Mouse (Mus musculus): ENCODE data around the gene Acot6. TPM values are rescaled to one million over a fixed set of nuclear protein-coding genes. Genes with fewer than 3 reads are reported as not detected.

The Acot6 gene
- polyA plus RNA-seq (2017; shearing (Covaris generic)): 2.6 TPM

GRCm38 (mm10) chr12:84100604-84101492 lies at the start of gene Acot6:
Acot6 (plus strand) TSS chr12:84100654.

DNA sequence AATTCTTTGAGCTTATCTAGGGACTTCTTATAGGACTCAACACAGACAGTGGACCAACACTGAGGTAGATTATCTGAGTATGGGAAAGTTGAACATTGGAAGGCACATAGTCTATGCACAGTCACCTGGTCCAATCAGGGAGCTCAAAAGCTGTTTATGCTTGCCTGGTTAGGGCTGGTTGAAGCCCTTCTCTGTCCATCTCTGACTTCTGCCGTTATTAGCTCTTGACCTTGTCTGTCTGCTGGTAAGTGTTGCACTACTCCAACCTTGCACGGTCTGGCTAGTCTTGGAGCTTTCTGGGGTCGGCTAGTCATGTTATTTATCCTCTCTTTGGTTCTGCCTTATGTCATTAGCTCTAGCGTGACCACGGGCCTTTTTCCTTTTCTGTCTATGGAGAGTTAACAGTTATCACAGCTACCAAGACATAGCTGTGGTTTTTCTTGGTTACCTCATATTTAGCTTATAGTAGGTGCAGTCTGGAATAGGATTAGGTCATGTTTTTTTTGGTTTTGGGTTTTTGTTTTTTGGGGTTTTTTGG lies 48.4 kb upstream of the Acot6 start, which contains the start of gene Acot3:
TSS of gene Acot3 (plus strand) at position 208 of the 538 bp plus-strand sequence.

DNA sequence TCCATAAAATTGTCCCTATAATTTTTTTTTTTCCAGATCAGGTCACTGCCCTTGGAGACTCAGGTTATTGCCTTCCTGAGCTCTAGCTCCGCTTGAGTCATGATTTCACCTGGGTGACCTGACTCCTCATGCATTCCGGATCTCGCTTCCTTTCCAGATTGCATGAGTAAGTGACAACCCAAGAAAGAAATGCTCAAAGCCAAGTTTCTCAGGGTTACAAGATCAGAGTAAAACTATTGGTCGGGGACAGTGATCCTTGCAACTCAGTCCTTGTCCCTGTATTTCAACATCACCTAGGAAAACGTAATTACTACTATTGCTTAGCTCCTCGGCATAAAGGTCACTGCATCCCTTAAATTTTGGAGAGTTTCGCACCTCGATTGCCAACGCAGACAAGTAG lies 31.5 kb upstream of the Acot6 start, which contains the start of gene Acot5:
TSS of gene Acot5 (plus strand) at position 340 of the 400 bp plus-strand sequence.

DNA sequence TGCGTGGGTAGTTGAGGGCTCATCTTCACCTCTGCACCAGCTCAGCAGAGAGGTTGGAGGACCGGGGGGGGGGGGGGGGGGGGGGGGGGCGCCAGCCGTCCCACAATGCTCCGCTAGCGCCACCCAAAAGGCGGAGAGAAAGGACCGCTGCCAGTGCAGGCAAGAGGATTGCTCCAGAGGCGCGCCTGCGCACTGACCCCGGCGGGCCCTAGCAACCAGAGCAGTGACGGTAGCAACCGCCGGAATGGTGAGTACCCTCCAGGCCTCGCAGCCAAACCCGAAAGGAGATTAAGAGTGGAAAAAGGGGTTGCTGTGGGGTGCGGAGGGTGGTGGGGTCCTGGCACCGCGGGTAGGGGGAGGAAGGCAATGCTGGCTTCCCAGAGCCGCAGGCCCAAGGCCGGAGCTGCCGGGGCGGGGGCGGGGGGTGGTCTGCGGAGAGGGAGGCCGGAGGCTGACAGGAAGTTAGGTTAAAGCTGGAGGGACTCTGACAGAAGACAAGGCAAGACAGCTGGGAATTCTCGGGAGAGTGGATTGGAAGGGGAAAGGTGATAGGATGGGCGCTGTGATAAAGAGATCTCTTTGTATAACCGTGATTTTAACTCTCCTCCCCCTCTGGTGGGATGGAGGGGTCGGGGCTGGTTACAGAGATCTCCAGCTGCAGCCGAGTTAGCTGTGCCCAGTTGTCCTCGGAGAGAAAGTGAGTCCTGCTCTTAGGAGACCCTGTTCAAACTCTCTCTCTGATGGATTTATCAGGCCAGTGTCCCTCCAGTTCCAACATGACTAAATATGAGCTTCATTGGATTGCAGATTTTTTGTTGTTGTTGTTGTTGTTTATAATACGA lies 13.9 kb downstream of the Acot6 start, which contains the start of gene Dnal1:
TSS of gene Dnal1 (plus strand) at position 214 of the 842 bp plus-strand sequence.

DNA sequence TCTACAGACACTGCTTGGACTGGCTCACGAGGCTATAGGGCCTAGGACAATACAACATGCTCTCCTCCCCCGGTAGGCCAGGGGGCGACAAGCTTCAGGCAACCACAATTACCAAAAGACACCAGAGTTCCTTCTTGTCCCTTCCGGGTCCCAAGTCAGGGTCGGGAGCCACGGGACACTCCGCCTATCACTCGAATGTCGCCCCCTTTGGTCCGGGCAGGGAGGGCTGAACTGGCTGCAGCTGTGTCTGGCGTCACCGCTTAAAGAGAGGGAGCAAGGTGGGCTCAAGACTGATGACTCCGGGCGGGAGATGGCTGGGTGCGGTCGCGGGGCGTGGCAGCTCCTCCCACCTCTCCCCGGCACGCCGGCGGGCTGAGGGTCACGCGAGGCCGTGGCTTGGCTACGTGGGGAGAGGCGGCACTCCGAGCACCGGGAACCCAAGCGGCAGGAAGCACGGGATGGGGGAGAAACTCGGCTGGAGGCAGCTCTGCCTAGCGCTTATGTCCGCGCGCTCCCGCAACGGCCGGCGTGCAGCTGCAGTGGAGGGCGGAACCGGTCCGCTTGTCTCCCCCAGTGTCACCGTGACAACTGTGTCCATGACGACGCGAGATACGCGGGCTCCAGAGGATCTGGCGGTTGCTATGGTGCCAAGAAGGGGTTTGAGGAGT lies 47.6 kb downstream of the Acot6 start, which contains the start of gene Pnma1:
TSS of gene Pnma1 (minus strand) at position 536 of the 668 bp plus-strand sequence.

Other genes with a start within 250 kb of the Acot6 start
- gene Numb, start 178.7 kb upstream of the Acot6 start, polyA plus RNA-seq (2017; shearing (Covaris generic)): 72.3 TPM
- 38.1 TPM for gene Riox1, start 150.0 kb upstream of the Acot6 start, polyA plus RNA-seq (2017; shearing (Covaris generic))
- not detected for gene Heatr4, start 115.8 kb upstream of the Acot6 start, polyA plus RNA-seq (2017; shearing (Covaris generic))
- gene Acot2, start 112.8 kb upstream of the Acot6 start, polyA plus RNA-seq (2017; shearing (Covaris generic)): 30.4 TPM
- not detected for gene Acot1, start 91.2 kb upstream of the Acot6 start, polyA plus RNA-seq (2017; shearing (Covaris generic))
- 0.11 TPM for gene Acot4, start 62.3 kb upstream of the Acot6 start, polyA plus RNA-seq (2017; shearing (Covaris generic))
- gene Gm49366, start 61.7 kb upstream of the Acot6 start, polyA plus RNA-seq (2017; shearing (Covaris generic)): not detected
- gene Acot3, start 48.5 kb upstream of the Acot6 start, polyA plus RNA-seq (2017; shearing (Covaris generic)): not detected
- not detected for gene Acot5, start 31.3 kb upstream of the Acot6 start, polyA plus RNA-seq (2017; shearing (Covaris generic))
- gene Dnal1, start 13.7 kb downstream of the Acot6 start, polyA plus RNA-seq (2017; shearing (Covaris generic)): not detected
- gene Pnma1, start 47.8 kb downstream of the Acot6 start, polyA plus RNA-seq (2017; shearing (Covaris generic)): 0.29 TPM
- gene Elmsan1, start 118.2 kb downstream of the Acot6 start, polyA plus RNA-seq (2017; shearing (Covaris generic)): 168 TPM
- 15.8 TPM for gene Ptgr2, start 184.6 kb downstream of the Acot6 start, polyA plus RNA-seq (2017; shearing (Covaris generic))
- gene Zfp410, start 216.2 kb downstream of the Acot6 start, polyA plus RNA-seq (2017; shearing (Covaris generic)): 73.0 TPM